ENCODE assay signal across 8 mouse cellular contexts in genomic region chr5:124030386-124031067, GRCm38 (mm10). TPM values are rescaled to one million over a fixed set of nuclear protein-coding genes. Genes with fewer than 3 reads are reported as not detected.
DNase-seq lines count a peak whose midpoint lies in the region; ATAC-seq and TF ChIP-seq lines count a peak whose summit lies in the region.

No protein-coding gene starts in this region.

- H3K9ac ChIP-seq in stomach, embryonic 14.5 days (replicated peaks; ENCODE audit: low read depth, low read length) = peak overlapping the region; percentile 90

- peaks cover 18% of the 10 kb centered on the region for H3K36me3 ChIP-seq in heart, embryonic 10.5 days
- peaks cover 38% of the 10 kb centered on the region for H3K36me3 ChIP-seq in limb, embryonic 10.5 days
- peaks cover 5% of the 10 kb centered on the region; the same call in 1 of the 2 replicates for H3K36me3 ChIP-seq in stomach, embryonic 14.5 days (ENCODE audit: control insufficient read depth, insufficient read depth, low read length)

- intact Hi-C loops in heart, postnatal 25 days (cut with DNase I) = loop anchor here (2.0 to 5.0 kb wide), 2 partner anchors 14 to 42 kb away; no protein-coding TSS in a partner anchor

- H3K9me3 ChIP-seq in heart, embryonic 10.5 days = no peaks in the 10 kb centered on the region
- H3K9me3 ChIP-seq in limb, embryonic 10.5 days (replicated peaks) = no peaks in the 10 kb centered on the region
- H3K9me3 ChIP-seq in stomach, embryonic 14.5 days (ENCODE audit: control insufficient read depth, low read depth, low read length) = no peaks in the 10 kb centered on the region

- TF ChIP-seq CTCF in cortical plate, adult 2 months (IDR thresholded peaks at IDR 0.05; ENCODE audit: extremely low read depth, insufficient read depth, low read length) = no peak

- peak overlapping the region; percentile 99 for H3K27ac ChIP-seq in heart, embryonic 10.5 days
- H3K27ac ChIP-seq in cortical plate, adult 2 months (ENCODE audit: insufficient read depth, low read length) = no peak overlapping the region
- H3K27ac ChIP-seq in limb, embryonic 10.5 days = peak overlapping the region; percentile 91; the same call in 1 of the 2 replicates
- peak overlapping the region; percentile 91; the same call in 1 of the 2 replicates for H3K27ac ChIP-seq in stomach, embryonic 14.5 days (ENCODE audit: low read length)

- TF ChIP-seq POLR2A in cortical plate, adult 2 months (IDR thresholded peaks at IDR 0.05; ENCODE audit: extremely low read depth, insufficient read depth, low read length) = 0 out of 2 replicates have a peak, but pooled peaks have one; percentile 23

- peaks cover 62% of the 10 kb centered on the region for H3K4me1 ChIP-seq in heart, embryonic 10.5 days
- H3K4me1 ChIP-seq in cortical plate, adult 2 months (ENCODE audit: control insufficient read depth, insufficient read depth, low read length) = peaks cover 8% of the 10 kb centered on the region; the same call in 1 of the 2 replicates
- H3K4me1 ChIP-seq in limb, embryonic 10.5 days = peaks cover 26% of the 10 kb centered on the region
- peaks cover 36% of the 10 kb centered on the region for H3K4me1 ChIP-seq in stomach, embryonic 14.5 days (ENCODE audit: control insufficient read depth, insufficient read depth, low read length)

- H3K27me3 ChIP-seq in heart, embryonic 10.5 days (ENCODE audit: insufficient read depth, poor library complexity, severe bottlenecking) = no peaks in the 10 kb centered on the region
- H3K27me3 ChIP-seq in limb, embryonic 10.5 days (ENCODE audit: low read depth, poor library complexity, severe bottlenecking) = no peaks in the 10 kb centered on the region
- no peaks in the 10 kb centered on the region for H3K27me3 ChIP-seq in stomach, embryonic 14.5 days (ENCODE audit: control insufficient read depth, insufficient read depth, low read length)

- WGBS in heart, embryonic 10.5 days = 45% methylated on average over 12 of the region's 12 CpGs
- WGBS in limb, embryonic 10.5 days = 80% methylated on average over 12 of the region's 12 CpGs
- WGBS in stomach, embryonic 14.5 days = 51% methylated on average over 12 of the region's 12 CpGs

- no peak for ATAC-seq in stomach, embryonic 14.5 days (ENCODE audit: insufficient number of reproducible peaks, insufficient read depth, low FRiP score, low read depth)

- no peak for DNase-seq in heart, embryonic 10.5 days (ENCODE audit: low spot score)
- DNase-seq in heart, postnatal 25 days (ENCODE audit: low spot score) = no peak
- DNase-seq in CD8-positive naive resting alpha-beta T cell, adult 2 months (ENCODE audit: low read depth in 2 of 2, low spot score in 2 of 2) = peak; percentile 30 to 35
- DNase-seq in limb, embryonic 10.5 days (ENCODE audit: low spot score) = no peak
- no peak for DNase-seq in thymus, postnatal 10 days (ENCODE audit: low spot score in 2 of 2)
- DNase-seq in gastrocnemius, postnatal 4 days (ENCODE audit: low spot score in 2 of 2) = no peak

- peak overlapping the region; percentile 81 for H3K4me2 ChIP-seq in stomach, embryonic 14.5 days (replicated peaks; ENCODE audit: low read depth, low read length)

- H3K4me3 ChIP-seq in heart, embryonic 10.5 days = peak overlapping the region; percentile 98
- peak overlapping the region; percentile 86 for H3K4me3 ChIP-seq in cortical plate, adult 2 months (ENCODE audit: insufficient read depth, low read length)
- H3K4me3 ChIP-seq in limb, embryonic 10.5 days = peak overlapping the region; percentile 76
- peak overlapping the region; percentile 91 for H3K4me3 ChIP-seq in stomach, embryonic 14.5 days (ENCODE audit: low read depth, low read length)

RNA-seq across cellular contexts. Expression of gene Vps37b, which starts 1.5 kb away (rescaled TPM):
- 54.0 and 61.4 TPM in 2 replicates for polyA plus RNA-seq in heart, embryonic 10.5 days (2016; fragmentation: Nextera tagmentation; extraction: Ambion mirVana)
- total RNA-seq in heart, postnatal 25 days (2021) = 10 to 100 TPM; 18.2 to 18.6 TPM
- 48.4 and 48.7 TPM in 2 replicates for polyA plus RNA-seq in cortical plate, adult 2 months (2012; rRNA removed)
- polyA plus RNA-seq in limb, embryonic 10.5 days (2016; fragmentation: Nextera tagmentation; extraction: Ambion mirVana) = 40.5 and 42.6 TPM in 2 replicates
- polyA plus RNA-seq in stomach, embryonic 14.5 days (2014; fragmentation: Nextera tagmentation; extraction: Ambion mirVana) = 29.3 and 31.5 TPM in 2 replicates
- total RNA-seq in gastrocnemius, postnatal 4 days (2021) = 10 to 100 TPM; 24.4 to 29.3 TPM

RNA-seq across cellular contexts. Expression of gene Hip1r, which starts 57.1 kb away (rescaled TPM):
- 6.5 and 8.4 TPM in 2 replicates for polyA plus RNA-seq in heart, embryonic 10.5 days (2016; fragmentation: Nextera tagmentation; extraction: Ambion mirVana)
- total RNA-seq in heart, postnatal 25 days (2021) = 10 to 100 TPM; 13.4 to 19.0 TPM
- polyA plus RNA-seq in cortical plate, adult 2 months (2012; rRNA removed) = 42.1 and 46.6 TPM in 2 replicates
- polyA plus RNA-seq in limb, embryonic 10.5 days (2016; fragmentation: Nextera tagmentation; extraction: Ambion mirVana) = 7.1 and 8.3 TPM in 2 replicates
- polyA plus RNA-seq in stomach, embryonic 14.5 days (2014; fragmentation: Nextera tagmentation; extraction: Ambion mirVana) = 14.4 and 16.9 TPM in 2 replicates
- 1 to 10 TPM; 5.5 to 6.6 TPM for total RNA-seq in gastrocnemius, postnatal 4 days (2021)

Comparison
In these comparisons a context has a peak if more than half of its experiments do, and no peak if none do; other contexts are left out.
1. DNase-seq: peak in CD8-positive naive resting alpha-beta T cell, adult 2 months (2 of 2); none in heart, embryonic 10.5 days (single experiment), heart, postnatal 25 days (single experiment), limb, embryonic 10.5 days (single experiment), thymus, postnatal 10 days (0 of 2) and gastrocnemius, postnatal 4 days (0 of 2).
2. Peak in every context shown above with its lines, with median percentiles within 50 percentile points of each other: H3K4me3 ChIP-seq.